Mouse (Mus musculus): Measurements from ENCODE around the gene Fras1. TPM values are rescaled to one million over a fixed set of nuclear protein-coding genes. Genes with fewer than 3 reads are reported as not detected.

Fras1 gene
- polyA plus RNA-seq, 1 experiment: 0.22 TPM

- Histone ChIP-seq H3K4me1 (ENCODE audit: control insufficient read depth, insufficient read depth, low read length) (no peaks in the 10 kb centered on the region), H3K27me3 (ENCODE audit: control insufficient read depth, insufficient read depth, low read length) (no peaks in the 10 kb centered on the region), H3K36me3 (ENCODE audit: control insufficient read depth, insufficient read depth, low read length) (no peaks in the 10 kb centered on the region), H3K4me3 (ENCODE audit: control insufficient read depth, low read depth, low read length) (no peak overlapping the region), H3K27ac (ENCODE audit: control insufficient read depth, insufficient read depth, low read depth, low read length) (no peak overlapping the region)
- TF ChIP-seq POLR2A (IDR thresholded peaks at IDR 0.05; ENCODE audit: control insufficient read depth, low read depth, low read length): no peak
- no peak for TF ChIP-seq CTCF (IDR thresholded peaks at IDR 0.05; ENCODE audit: control insufficient read depth, insufficient read depth, insufficient replicate concordance, low read depth, low read length)
These were observed 156.8 kb downstream of the Fras1 start for GRCm38 (mm10) chr5:96530516-96530915.

- H3K4me3 ChIP-seq (ENCODE audit: control insufficient read depth, low read depth, low read length): no peak overlapping the region
- no peak for TF ChIP-seq CTCF (IDR thresholded peaks at IDR 0.05; ENCODE audit: control insufficient read depth, insufficient read depth, insufficient replicate concordance, low read depth, low read length)
- no peak for TF ChIP-seq POLR2A (IDR thresholded peaks at IDR 0.05; ENCODE audit: control insufficient read depth, low read depth, low read length)
These were observed 158.2 kb downstream of the Fras1 start for GRCm38 (mm10) chr5:96531962-96532361.

GRCm38 (mm10) chr5:96536527-96536926 lies 162.8 kb downstream of the Fras1 start:
- H3K27ac ChIP-seq (ENCODE audit: control insufficient read depth, insufficient read depth, low read depth, low read length): no peak overlapping the region
- TF ChIP-seq CTCF (IDR thresholded peaks at IDR 0.05; ENCODE audit: control insufficient read depth, insufficient read depth, insufficient replicate concordance, low read depth, low read length) (no peak), POLR2A (IDR thresholded peaks at IDR 0.05; ENCODE audit: control insufficient read depth, low read depth, low read length) (no peak)

More at GRCm38 (mm10) chr5:96531962-96532361, 158.2 kb downstream of the Fras1 start:
- Histone ChIP-seq H3K27ac (ENCODE audit: control insufficient read depth, insufficient read depth, low read depth, low read length) (no peak overlapping the region), H3K4me1 (ENCODE audit: control insufficient read depth, insufficient read depth, low read length) (no peaks in the 10 kb centered on the region), H3K36me3 (ENCODE audit: control insufficient read depth, insufficient read depth, low read length) (no peaks in the 10 kb centered on the region), H3K27me3 (ENCODE audit: control insufficient read depth, insufficient read depth, low read length) (no peaks in the 10 kb centered on the region)

GRCm38 (mm10) chr5:96536937-96537336 lies 163.2 kb downstream of the Fras1 start:
- H3K27ac ChIP-seq (ENCODE audit: control insufficient read depth, insufficient read depth, low read depth, low read length): no peak overlapping the region
- H3K36me3 ChIP-seq (ENCODE audit: control insufficient read depth, insufficient read depth, low read length): no peaks in the 10 kb centered on the region
- no peaks in the 10 kb centered on the region for H3K27me3 ChIP-seq (ENCODE audit: control insufficient read depth, insufficient read depth, low read length)
- H3K4me1 ChIP-seq (ENCODE audit: control insufficient read depth, insufficient read depth, low read length): no peaks in the 10 kb centered on the region
- TF ChIP-seq CTCF (IDR thresholded peaks at IDR 0.05; ENCODE audit: control insufficient read depth, insufficient read depth, insufficient replicate concordance, low read depth, low read length) (no peak), POLR2A (IDR thresholded peaks at IDR 0.05; ENCODE audit: control insufficient read depth, low read depth, low read length) (no peak)
- H3K4me3 ChIP-seq (ENCODE audit: control insufficient read depth, low read depth, low read length): no peak overlapping the region

More at GRCm38 (mm10) chr5:96536527-96536926, 162.8 kb downstream of the Fras1 start:
- Histone ChIP-seq H3K4me1 (ENCODE audit: control insufficient read depth, insufficient read depth, low read length) (no peaks in the 10 kb centered on the region), H3K27me3 (ENCODE audit: control insufficient read depth, insufficient read depth, low read length) (no peaks in the 10 kb centered on the region), H3K4me3 (ENCODE audit: control insufficient read depth, low read depth, low read length) (no peak overlapping the region), H3K36me3 (ENCODE audit: control insufficient read depth, insufficient read depth, low read length) (no peaks in the 10 kb centered on the region)

GRCm38 (mm10) chr5:96544112-96544511 lies 170.4 kb downstream of the Fras1 start:
- Histone ChIP-seq H3K4me3 (ENCODE audit: control insufficient read depth, low read depth, low read length) (no peak overlapping the region), H3K27me3 (ENCODE audit: control insufficient read depth, insufficient read depth, low read length) (no peaks in the 10 kb centered on the region), H3K36me3 (ENCODE audit: control insufficient read depth, insufficient read depth, low read length) (no peaks in the 10 kb centered on the region), H3K4me1 (ENCODE audit: control insufficient read depth, insufficient read depth, low read length) (no peaks in the 10 kb centered on the region), H3K27ac (ENCODE audit: control insufficient read depth, insufficient read depth, low read depth, low read length) (no peak overlapping the region)
- no peak for TF ChIP-seq POLR2A (IDR thresholded peaks at IDR 0.05; ENCODE audit: control insufficient read depth, low read depth, low read length)
- no peak for TF ChIP-seq CTCF (IDR thresholded peaks at IDR 0.05; ENCODE audit: control insufficient read depth, insufficient read depth, insufficient replicate concordance, low read depth, low read length)

GRCm38 (mm10) chr5:96545994-96546393 lies 172.2 kb downstream of the Fras1 start:
- no peak overlapping the region for H3K4me3 ChIP-seq (ENCODE audit: control insufficient read depth, low read depth, low read length)
- TF ChIP-seq POLR2A (IDR thresholded peaks at IDR 0.05; ENCODE audit: control insufficient read depth, low read depth, low read length) (no peak), CTCF (IDR thresholded peaks at IDR 0.05; ENCODE audit: control insufficient read depth, insufficient read depth, insufficient replicate concordance, low read depth, low read length) (no peak)
- H3K27ac ChIP-seq (ENCODE audit: control insufficient read depth, insufficient read depth, low read depth, low read length): no peak overlapping the region
- no peaks in the 10 kb centered on the region for H3K4me1 ChIP-seq (ENCODE audit: control insufficient read depth, insufficient read depth, low read length)
- no peaks in the 10 kb centered on the region for H3K36me3 ChIP-seq (ENCODE audit: control insufficient read depth, insufficient read depth, low read length)
- no peaks in the 10 kb centered on the region for H3K27me3 ChIP-seq (ENCODE audit: control insufficient read depth, insufficient read depth, low read length)

GRCm38 (mm10) chr5:96554940-96555679 lies 181.4 kb downstream of the Fras1 start:
- no peak overlapping the region for H3K27ac ChIP-seq (ENCODE audit: control insufficient read depth, insufficient read depth, low read depth, low read length)
- no peaks in the 10 kb centered on the region for H3K4me1 ChIP-seq (ENCODE audit: control insufficient read depth, insufficient read depth, low read length)
- H3K27me3 ChIP-seq (ENCODE audit: control insufficient read depth, insufficient read depth, low read length): no peaks in the 10 kb centered on the region
- H3K4me3 ChIP-seq (ENCODE audit: control insufficient read depth, low read depth, low read length): no peak overlapping the region
- H3K36me3 ChIP-seq (ENCODE audit: control insufficient read depth, insufficient read depth, low read length): no peaks in the 10 kb centered on the region
- TF ChIP-seq POLR2A (IDR thresholded peaks at IDR 0.05; ENCODE audit: control insufficient read depth, low read depth, low read length): no peak
- TF ChIP-seq CTCF (IDR thresholded peaks at IDR 0.05; ENCODE audit: control insufficient read depth, insufficient read depth, insufficient replicate concordance, low read depth, low read length): no peak

All from testis, adult 2 months (tissue).